Mouse (Mus musculus) cerebellum, adult 2 months (tissue): ENCODE measurements at regions not wholly inside any gene's neighbourhood (a gene's known extent, or its start where the extent isn't known, plus 50 kb on each side); places are given as distances from the start of the nearest gene placed in this dataset.

ENCODE experiments used
- CTCF ChIP-seq: fragments of 200-500 bp; IDR thresholded peaks from 2 replicates; pipeline ENCODE4 v1.5.1; 2011; ENCODE audit warnings: low read depth, mild to moderate bottlenecking, control low read depth, low read length, moderate library complexity, borderline replicate concordance; ENCODE audit not compliant: insufficient read depth
- POLR2A ChIP-seq: fragments of 200-500 bp; IDR thresholded peaks from 2 replicates; pipeline ENCODE4 v1.6.1; 2011; ENCODE audit warnings: low read length, control low read depth, borderline replicate concordance; ENCODE audit not compliant: insufficient read depth

- no peak for TF ChIP-seq POLR2A
- no peak for TF ChIP-seq CTCF
Observed at GRCm38 (mm10) chr11:25538641-25539258, 671.8 kb downstream of the 5730522E02Rik start.
